Mouse (Mus musculus): Measurements from ENCODE around the gene Rtn4rl2.

The Rtn4rl2 gene

GRCm38 (mm10) chr2:84851130-84852040, 35.1 kb downstream of the Rtn4rl2 start:
- ATAC-seq (ENCODE audit: insufficient number of reproducible peaks, low FRiP score, low TSS enrichment), result no peak

GRCm38 (mm10) chr2:84850407-84851129, 35.9 kb downstream of the Rtn4rl2 start:
- no peak for ATAC-seq (ENCODE audit: insufficient number of reproducible peaks, low FRiP score, low TSS enrichment)

DNA sequence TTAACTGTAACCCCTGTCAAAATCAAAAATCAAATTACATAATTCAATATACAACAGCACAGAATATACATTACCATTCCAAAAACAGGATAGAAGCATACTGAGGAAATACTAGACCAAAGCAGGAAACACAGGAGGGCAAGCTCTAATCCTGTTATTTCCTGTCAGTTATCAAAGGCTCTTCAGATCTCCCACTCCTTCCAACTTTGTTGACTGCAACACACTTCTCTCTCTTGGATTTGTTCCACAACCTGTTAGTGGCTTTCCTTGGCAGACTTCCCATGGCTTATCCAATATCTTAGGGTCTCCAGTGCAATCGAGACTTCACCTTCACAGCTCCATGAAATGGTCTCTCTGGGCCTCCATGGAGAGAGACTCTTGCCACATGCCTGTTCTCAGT, 41.3 kb downstream of the Rtn4rl2 start:
- ATAC-seq (ENCODE audit: insufficient number of reproducible peaks, low FRiP score, low TSS enrichment), result no peak

- ATAC-seq (ENCODE audit: insufficient number of reproducible peaks, low FRiP score, low TSS enrichment), result no peak
These were observed 42.9 kb downstream of the Rtn4rl2 start for GRCm38 (mm10) chr2:84843654-84844053.

DNA sequence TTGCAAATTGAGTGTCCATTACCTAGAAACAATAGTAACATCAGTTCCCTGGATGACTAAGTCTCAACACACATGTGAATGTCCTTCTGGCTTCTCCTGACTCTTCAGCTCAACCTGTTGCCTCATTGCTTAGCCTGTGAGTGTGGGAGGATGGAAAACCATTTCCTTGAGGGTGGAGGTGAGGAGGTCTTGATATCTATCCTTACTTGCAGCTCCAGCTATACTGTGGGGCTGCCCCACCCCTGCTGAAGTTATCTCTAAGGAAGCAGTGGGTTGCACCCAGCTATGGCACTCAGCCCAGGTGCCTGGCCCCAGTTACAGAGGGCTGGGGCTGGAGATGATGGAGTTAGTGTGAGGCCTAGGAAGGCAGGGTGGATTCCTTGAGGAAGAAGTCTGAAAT, 44.6 kb downstream of the Rtn4rl2 start:
- ATAC-seq (ENCODE audit: insufficient number of reproducible peaks, low FRiP score, low TSS enrichment), result no peak

DNA sequence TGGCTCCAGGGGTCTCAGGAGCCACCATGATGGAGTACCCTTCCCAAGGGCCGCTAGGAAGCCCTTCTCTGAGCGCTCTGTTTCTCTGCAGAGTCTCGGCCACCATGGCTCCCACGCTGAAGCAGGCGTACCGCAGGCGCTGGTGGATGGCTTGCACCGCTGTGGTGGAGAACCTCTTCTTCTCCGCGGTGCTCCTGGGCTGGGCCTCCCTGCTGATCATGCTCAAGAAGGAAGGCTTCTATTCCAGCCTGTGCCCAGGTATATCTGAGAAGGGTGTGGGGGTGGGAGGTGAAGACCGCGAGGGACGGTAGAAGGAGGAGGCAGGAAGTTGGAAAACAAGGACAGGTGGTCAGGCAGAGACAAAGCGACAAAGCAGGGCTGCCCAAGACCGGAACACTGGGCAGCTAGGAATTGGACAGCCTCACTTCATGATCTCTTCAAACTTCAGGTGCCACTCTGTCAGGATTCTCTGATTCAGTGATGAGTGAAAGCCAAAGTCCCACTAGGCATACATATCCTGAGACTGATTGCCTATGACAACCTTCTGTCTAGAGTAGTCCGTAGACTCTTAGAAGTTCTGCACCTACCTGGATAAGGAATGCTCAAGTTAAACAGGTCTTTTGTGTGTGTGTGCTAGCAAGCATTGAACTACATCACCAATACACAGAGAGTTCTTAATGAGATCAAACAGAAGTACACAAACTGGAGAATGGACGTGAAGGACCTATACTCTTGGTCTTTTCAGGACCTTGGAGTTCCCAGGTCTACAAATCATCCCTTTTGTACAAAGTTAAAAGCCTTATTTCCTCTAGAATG, 45.6 kb downstream of the Rtn4rl2 start:
- no peak for ATAC-seq (ENCODE audit: insufficient number of reproducible peaks, low FRiP score, low TSS enrichment)

DNA sequence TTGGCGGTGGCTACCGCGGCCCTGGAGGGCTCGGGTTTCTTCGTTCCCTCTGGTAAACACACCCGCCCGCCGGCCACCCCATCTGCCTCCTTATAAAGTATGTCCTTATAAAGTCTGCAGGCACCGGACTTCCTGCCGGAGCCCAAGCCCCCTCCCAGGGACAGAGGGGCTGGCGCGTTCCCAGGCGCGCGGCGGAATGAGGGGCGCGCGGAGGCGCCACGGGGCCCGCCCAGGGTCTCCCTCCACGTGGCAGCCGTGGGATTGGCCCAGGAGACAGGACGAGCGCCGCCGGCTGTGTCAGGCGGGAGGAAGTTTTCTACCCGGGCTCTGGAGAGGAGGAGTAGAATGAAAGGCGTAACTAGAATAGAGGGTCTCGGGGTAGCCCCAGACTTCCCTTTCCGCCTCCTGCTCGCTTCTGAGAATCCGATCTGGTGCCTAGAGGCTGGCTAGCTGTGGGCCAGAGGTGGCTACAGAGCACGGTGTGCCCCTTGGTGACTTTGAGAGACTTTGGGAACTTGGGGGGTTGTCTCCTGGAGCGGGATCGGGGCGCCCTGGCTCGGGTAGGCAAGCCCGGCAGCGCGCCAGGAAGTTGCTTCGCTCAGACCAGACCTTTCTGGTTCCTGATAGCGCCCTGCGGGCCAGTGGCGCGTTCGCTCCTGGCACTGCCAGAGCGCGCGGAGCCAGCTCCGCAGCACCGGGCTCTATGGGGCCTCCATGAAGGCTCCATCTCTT, 46.3 kb downstream of the Rtn4rl2 start:
- ATAC-seq (ENCODE audit: insufficient number of reproducible peaks, low FRiP score, low TSS enrichment), result no peak

GRCm38 (mm10) chr2:84838993-84839980, 47.2 kb downstream of the Rtn4rl2 start:
- no peak for ATAC-seq (ENCODE audit: insufficient number of reproducible peaks, low FRiP score, low TSS enrichment)

DNA sequence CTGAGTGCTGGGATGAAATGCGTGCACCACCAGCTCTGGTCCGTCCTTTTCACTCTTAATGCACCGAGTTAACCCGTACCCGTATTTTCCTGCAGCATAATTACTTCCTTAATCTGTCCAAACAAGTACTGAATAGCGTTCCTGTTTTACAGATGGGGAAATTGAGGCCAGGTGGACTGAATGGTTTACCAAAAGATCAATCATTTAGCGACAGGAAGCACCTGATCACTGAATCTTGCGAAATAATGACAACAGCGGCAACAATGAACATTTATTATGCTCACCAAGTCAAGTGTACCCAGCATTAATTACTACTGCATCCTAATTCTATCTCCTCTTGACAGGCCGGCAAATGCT, 47.9 kb downstream of the Rtn4rl2 start, which contains the start of gene Slc43a1:
TSS of gene Slc43a1 (plus strand) at position 258 of the 357 bp plus-strand sequence.
- ATAC-seq (ENCODE audit: insufficient number of reproducible peaks, low FRiP score, low TSS enrichment), result no peak

- no peak for ATAC-seq (ENCODE audit: insufficient number of reproducible peaks, low FRiP score, low TSS enrichment)
These were observed 48.5 kb downstream of the Rtn4rl2 start for GRCm38 (mm10) chr2:84837817-84838592.

DNA sequence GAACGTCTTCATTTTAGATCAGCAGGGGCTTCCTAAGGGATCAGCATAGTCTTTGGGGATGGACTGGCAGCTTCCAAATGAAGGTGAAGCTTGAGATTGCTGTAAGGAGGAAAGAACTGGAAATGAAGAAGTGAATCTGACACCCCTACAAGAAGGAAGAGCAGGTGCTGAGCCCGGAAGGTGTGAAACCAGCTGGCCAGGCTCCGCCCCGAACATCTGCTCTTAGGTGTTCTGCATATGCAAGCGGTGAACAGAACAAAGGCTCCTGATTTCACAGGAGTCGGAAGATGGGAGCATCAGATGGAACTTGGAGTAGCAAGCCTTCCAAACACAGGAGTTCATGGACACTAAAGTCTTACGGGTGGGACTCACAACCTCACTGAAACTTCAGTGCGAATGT, 49.4 kb downstream of the Rtn4rl2 start:
- ATAC-seq (ENCODE audit: insufficient number of reproducible peaks, low FRiP score, low TSS enrichment), result no peak

DNA sequence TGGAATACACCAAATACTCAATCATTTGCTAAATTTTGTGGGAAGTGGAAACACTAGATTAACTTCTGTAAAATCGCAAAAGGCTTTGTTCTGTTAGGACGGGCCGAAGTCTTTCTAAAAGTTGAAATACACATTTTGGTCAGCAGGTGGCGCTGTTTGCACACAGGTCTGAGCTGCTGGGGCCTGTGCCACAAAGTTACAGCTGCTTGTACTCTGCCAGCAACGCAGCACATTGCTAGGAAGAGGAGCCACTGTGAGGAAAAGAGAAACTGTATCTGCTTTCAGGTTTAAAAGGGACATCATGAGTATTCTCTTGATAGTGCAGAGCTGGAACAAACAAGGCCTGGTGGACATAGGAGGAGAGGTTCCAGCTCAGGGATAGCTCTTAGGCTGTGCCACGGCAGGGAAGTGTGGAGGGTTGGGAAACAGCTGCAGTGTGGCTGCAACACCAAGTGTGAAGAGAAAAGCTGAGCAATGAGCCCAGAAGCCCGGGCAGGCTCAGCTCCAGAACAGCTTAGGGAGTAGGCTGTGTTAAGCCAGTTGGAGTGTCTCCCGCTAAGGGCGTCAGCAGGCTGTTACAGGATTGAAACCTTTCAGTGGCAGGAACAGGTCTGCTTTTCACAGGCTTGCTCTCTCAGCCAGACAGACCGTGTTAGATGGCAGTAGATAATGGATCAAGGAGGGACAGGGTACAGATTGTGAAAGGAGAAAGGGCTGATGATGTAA, 54.7 kb downstream of the Rtn4rl2 start:
- ATAC-seq (ENCODE audit: insufficient number of reproducible peaks, low FRiP score, low TSS enrichment), result peak; percentile 33

DNA sequence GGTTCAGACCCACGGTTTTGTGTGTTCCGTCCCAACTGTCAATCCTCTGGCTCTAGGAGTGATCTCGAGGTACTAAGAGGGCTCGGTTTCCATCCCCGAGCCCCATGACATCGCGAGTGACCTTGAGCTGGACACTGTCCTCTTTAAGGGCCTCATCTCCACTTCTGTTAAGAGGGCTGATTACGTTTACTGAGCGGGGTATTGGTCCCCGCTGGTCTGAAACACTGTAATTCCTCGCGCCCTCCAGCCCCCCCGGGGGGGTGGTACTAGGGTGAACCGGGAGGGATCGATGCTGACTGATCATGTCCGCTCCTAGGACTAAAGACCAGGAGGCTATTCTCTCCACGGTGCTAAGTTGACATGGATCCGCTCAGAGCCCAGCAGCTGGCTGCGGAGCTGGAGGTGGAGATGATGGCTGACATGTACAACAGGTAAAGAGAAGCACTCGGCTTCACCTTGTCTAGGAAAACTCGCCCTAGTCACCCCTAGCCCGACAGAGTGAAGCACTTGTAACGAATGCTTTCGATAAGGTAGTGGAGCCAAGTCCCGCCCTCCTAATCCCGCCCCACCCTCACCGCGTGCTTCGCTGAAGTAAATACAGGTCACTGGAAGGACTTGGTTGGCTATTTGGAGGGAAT, 59.1 kb downstream of the Rtn4rl2 start:
- ATAC-seq (ENCODE audit: insufficient number of reproducible peaks, low FRiP score, low TSS enrichment), result peak; percentile 22

DNA sequence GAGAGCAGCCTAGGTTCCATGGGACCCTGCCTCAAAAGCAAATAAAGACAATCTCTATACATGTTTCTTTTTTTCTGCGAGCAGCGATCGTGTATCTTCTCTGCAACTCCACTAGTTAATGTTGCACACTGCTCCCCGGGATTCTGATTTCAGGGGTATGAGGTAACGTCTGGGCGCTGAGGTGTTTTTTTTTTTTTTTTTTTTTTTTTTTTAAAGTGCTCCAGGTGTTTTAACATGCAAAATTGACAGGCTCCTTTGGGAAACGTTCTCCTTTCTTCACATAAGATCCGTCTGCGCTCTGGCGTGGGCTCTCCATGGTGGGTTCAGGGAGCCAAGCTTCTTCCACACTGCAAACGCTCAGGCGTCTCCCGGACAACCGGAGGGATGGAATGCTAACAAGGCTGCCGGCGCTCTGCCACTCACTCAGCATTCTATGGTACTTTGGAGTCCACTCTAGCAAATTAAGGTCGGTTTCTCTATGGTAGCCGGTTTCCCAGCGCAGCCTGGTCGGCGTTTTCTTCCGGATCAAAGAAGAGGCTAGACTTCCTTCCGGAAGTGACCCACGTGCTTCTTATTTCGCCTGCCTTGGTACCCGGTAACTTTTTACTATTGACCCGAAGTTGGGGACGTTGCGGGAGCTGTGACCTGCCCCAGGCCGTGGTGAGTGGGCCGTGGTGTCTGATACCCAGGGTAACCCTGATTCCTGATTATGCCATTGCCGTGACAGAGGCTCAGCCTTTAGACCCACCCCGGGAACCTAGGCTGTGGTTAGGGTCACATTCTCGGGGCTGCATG, 59.8 kb downstream of the Rtn4rl2 start, which contains the start of gene Timm10:
TSS of gene Timm10 (plus strand) at position 510 of the 795 bp plus-strand sequence.
- ATAC-seq (ENCODE audit: insufficient number of reproducible peaks, low FRiP score, low TSS enrichment), result peak; percentile 97

DNA sequence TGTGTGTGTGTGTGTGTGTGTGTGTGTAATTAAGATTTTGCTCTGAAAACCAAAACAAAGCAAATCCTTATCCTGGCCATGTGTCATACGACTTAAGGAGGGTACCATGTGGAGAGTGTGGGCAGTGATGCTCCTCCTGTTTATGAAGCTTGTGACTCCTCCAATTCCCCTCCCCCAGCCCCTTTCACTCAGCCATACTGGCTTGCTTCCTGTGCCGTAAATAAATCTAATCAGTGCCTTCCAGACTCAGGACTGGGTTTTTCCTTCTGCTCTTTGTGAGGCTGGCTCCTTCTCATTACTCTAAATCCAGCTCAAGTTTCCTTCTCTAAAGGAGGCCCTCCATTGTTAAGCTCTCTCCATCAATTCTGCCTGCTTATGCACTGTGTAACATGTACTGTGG, 63.3 kb downstream of the Rtn4rl2 start:
- ATAC-seq (ENCODE audit: insufficient number of reproducible peaks, low FRiP score, low TSS enrichment), result no peak

DNA sequence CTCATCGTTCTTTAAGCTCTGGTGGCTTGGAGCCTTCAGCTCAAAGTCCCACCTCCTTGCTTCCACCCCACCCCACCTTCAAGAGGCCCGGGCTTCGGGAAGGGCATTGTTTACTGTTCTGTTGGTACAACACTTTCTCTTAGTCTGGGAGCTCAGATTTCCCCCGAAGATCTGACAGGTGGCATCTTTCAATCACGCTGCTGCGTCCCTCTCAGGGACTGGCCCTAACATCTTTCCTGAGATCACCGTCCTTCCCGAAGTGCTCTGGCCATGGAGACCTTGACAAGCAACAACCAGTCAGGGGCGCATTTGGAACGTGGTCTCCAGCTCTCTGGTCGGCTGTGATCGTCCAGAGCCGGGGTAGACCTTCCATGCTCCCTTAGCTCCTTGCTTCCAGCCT, 64.0 kb downstream of the Rtn4rl2 start, which contains the start of gene Smtnl1:
TSS of gene Smtnl1 (minus strand) at position 101 of the 400 bp plus-strand sequence.
- ATAC-seq (ENCODE audit: insufficient number of reproducible peaks, low FRiP score, low TSS enrichment), result no peak
